Mouse (Mus musculus) liver, embryonic 14.5 days (tissue): ENCODE measurements around the gene 4930548H24Rik.

Experiments
- CTCF ChIP-seq: IDR thresholded peaks from 2 replicates; pipeline ENCODE4 v1.5.1; 2016; ENCODE audit warnings: antibody characterized with exemption, low read depth, control low read depth
- EP300 ChIP-seq: IDR thresholded peaks from 2 replicates; pipeline ENCODE4 v1.6.1; 2016; ENCODE audit warnings: antibody characterized with exemption, low read depth

DNA sequence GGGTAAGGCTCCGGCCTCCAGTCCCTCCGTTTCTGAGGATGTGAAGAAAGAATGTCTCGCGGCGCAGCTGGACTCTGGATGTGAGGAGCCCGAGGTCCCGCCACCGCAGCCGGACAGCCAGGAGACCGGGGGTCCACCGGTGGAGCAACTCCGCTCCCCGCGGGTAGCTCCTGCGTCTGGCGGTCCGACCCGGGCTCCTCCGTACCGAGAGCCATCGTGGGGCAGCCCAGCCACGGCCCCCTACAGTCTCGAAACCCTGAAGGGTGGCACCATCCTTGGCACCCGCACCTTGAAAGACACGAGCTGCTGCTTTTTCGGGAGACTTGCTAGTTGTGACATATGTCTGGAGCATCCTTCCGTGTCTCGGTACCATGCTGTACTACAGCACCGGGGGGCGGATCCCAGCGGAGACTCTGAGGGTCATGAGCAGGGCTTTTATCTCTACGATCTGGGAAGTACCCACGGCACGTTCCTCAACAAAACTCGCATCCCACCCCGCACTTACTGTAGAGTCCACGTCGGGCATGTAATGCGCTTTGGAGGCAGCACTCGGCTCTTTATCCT is 41.7 kb downstream of the 4930548H24Rik start:
- no peak for TF ChIP-seq CTCF
- TF ChIP-seq EP300, result no peak
